Comparison of ENCODE assay signal across 20 mouse cellular contexts in genomic region chr7:134090764-134091163, GRCm38 (mm10).
A peak's percentile ranks its signal among the peaks of the same experiment; 100 is the strongest.
DNase-seq lines count a peak whose midpoint lies in the region; ATAC-seq and TF ChIP-seq lines count a peak whose summit lies in the region.
"Had no signal": no experiment of that assay in that cellular context is flagged by ENCODE, and none has a peak within 500 bp of the region (broad histone marks: within the 10 kb centered on the region; RNA-seq: fewer than 3 reads in every experiment).

No protein-coding gene starts in this region.

- no peaks in the 10 kb centered on the region for H3K9me3 ChIP-seq in kidney, embryonic 14.5 days (ENCODE audit: control insufficient read depth, low read length)
- H3K9me3 ChIP-seq: forebrain, embryonic 12.5 days; heart, embryonic 12.5 days; limb, embryonic 13.5 days; midbrain, embryonic 15.5 days; stomach, embryonic 15.5 days had no signal

- no peaks in the 10 kb centered on the region for H3K36me3 ChIP-seq in kidney, adult 2 months (ENCODE audit: control insufficient read depth, insufficient read depth, low read length)
- no peaks in the 10 kb centered on the region for H3K36me3 ChIP-seq in kidney, embryonic 14.5 days (ENCODE audit: control insufficient read depth, insufficient read depth, low read length)
- H3K36me3 ChIP-seq: forebrain, embryonic 12.5 days; heart, embryonic 12.5 days; limb, embryonic 13.5 days; midbrain, embryonic 15.5 days; stomach, embryonic 15.5 days had no signal

- peaks cover 9% of the 10 kb centered on the region for H3K4me1 ChIP-seq in kidney, adult 2 months (ENCODE audit: control insufficient read depth, insufficient read depth, low read length)
- H3K4me1 ChIP-seq in kidney, embryonic 14.5 days (ENCODE audit: control insufficient read depth, insufficient read depth, low read length) = no peaks in the 10 kb centered on the region
- H3K4me1 ChIP-seq: midbrain, embryonic 15.5 days; stomach, embryonic 15.5 days had no signal

- no peak overlapping the region for H3K27ac ChIP-seq in kidney, adult 2 months (ENCODE audit: insufficient read depth, low read depth, low read length)
- no peak overlapping the region for H3K27ac ChIP-seq in kidney, embryonic 14.5 days (ENCODE audit: low read depth, low read length)
- H3K27ac ChIP-seq: forebrain, embryonic 12.5 days; hindbrain, embryonic 14.5 days; left cerebral cortex, adult 2 months; limb, embryonic 13.5 days; liver, embryonic 14.5 days; midbrain, embryonic 15.5 days; stomach, embryonic 15.5 days had no signal

- H3K27me3 ChIP-seq in kidney, adult 2 months (replicated peaks; ENCODE audit: control insufficient read depth, insufficient read depth, low read length) = no peaks in the 10 kb centered on the region
- H3K27me3 ChIP-seq in kidney, embryonic 14.5 days (ENCODE audit: control insufficient read depth, insufficient read depth, low read length) = no peaks in the 10 kb centered on the region
- H3K27me3 ChIP-seq: forebrain, embryonic 12.5 days; heart, embryonic 12.5 days; limb, embryonic 13.5 days; midbrain, embryonic 15.5 days; stomach, embryonic 15.5 days had no signal

- H3K4me3 ChIP-seq in kidney, adult 2 months (ENCODE audit: insufficient read depth, low read depth, low read length) = no peak overlapping the region
- H3K4me3 ChIP-seq in kidney, embryonic 14.5 days (ENCODE audit: low read length) = no peak overlapping the region
- H3K4me3 ChIP-seq: forebrain, embryonic 12.5 days; heart, embryonic 12.5 days; left cerebral cortex, adult 2 months; limb, embryonic 13.5 days; midbrain, embryonic 15.5 days; stomach, embryonic 15.5 days had no signal

- ATAC-seq in kidney, embryonic 14.5 days (ENCODE audit: low FRiP score, low TSS enrichment) = no peak
- ATAC-seq: intestine, embryonic 16.5 days; midbrain, embryonic 15.5 days had no signal

- 32% methylated on average over 3 of the region's 3 CpGs for WGBS in kidney, adult 2 months
- WGBS in kidney, embryonic 14.5 days = 79% methylated on average over 3 of the region's 3 CpGs

- no peak for TF ChIP-seq CTCF in kidney, adult 2 months (conservative IDR thresholded peaks at IDR 0.05; ENCODE audit: insufficient read depth, insufficient read length, low read depth, low read length)

- no peak overlapping the region for H3K4me2 ChIP-seq in kidney, embryonic 14.5 days (replicated peaks; ENCODE audit: low read depth, low read length)
- H3K4me2 ChIP-seq: forebrain, embryonic 12.5 days; heart, embryonic 12.5 days; hindbrain, embryonic 14.5 days; limb, embryonic 13.5 days; midbrain, embryonic 15.5 days; stomach, embryonic 15.5 days had no signal

- peak; percentile 27 to 68 for DNase-seq in adrenal gland, adult (ENCODE audit: inconsistent age in 2 of 2, low spot score in 1 of 2)
- no peak for DNase-seq in adrenal gland, postnatal 25 days
- peak; percentile 63 for DNase-seq in kidney, adult 2 months
- peak; percentile 24 for DNase-seq in ovary, adult 18-20 months (ENCODE audit: low spot score)
- DNase-seq in ovary, postnatal 10 days (ENCODE audit: low spot score) = no peak
- no peak for DNase-seq in testis, postnatal 14 days (ENCODE audit: low spot score)
- no peak for DNase-seq in layer of hippocampus, adult 18-20 months (ENCODE audit: low spot score in 2 of 2)
- DNase-seq: cerebellum, postnatal 14 days; gastrocnemius, postnatal 14 days; spleen, adult 18-20 months had no signal

- no peak overlapping the region for H3K9ac ChIP-seq in kidney, embryonic 14.5 days (ENCODE audit: low read depth, low read length)
- H3K9ac ChIP-seq: forebrain, embryonic 12.5 days; heart, embryonic 12.5 days; hindbrain, embryonic 14.5 days; limb, embryonic 13.5 days; liver, embryonic 14.5 days; midbrain, embryonic 15.5 days; stomach, embryonic 15.5 days had no signal

- TF ChIP-seq POLR2A in kidney, adult 2 months (IDR thresholded peaks at IDR 0.05; ENCODE audit: low read depth, low read length) = no peak

Comparison
In these comparisons a context has a peak if more than half of its experiments do, and no peak if none do; other contexts are left out.
1. DNase-seq: peak in adrenal gland, adult (2 of 2), kidney, adult 2 months (single experiment) and ovary, adult 18-20 months (single experiment); none in adrenal gland, postnatal 25 days (single experiment), ovary, postnatal 10 days (single experiment), testis, postnatal 14 days (single experiment) and layer of hippocampus, adult 18-20 months (0 of 2).